Comparison of ENCODE assay signal across 16 mouse cellular contexts in the genomic region with DNA sequence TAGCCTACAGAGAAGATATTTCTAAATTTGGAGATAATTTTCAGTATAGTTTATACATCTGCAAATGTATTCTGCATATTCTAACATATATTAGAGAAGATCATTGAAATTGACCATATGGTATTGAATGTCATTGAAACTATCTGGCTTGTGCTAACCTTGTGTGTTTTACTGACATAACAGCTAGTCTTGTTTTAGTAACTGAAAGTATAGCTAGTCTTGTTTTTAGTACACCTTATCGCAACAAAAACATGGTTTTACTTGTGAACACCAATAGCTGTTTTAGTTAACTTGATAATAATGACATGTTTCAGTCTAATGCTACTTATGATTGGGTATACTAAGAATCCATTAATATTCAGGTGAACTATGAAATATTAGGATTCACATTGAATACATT.
"Had no signal": no experiment of that assay in that cellular context is flagged by ENCODE, and none has a peak within 500 bp of the region (broad histone marks: within the 10 kb centered on the region; RNA-seq: fewer than 3 reads in every experiment).

No protein-coding gene starts in this region.

- H3K36me3 ChIP-seq: neural tube, embryonic 12.5 days; stomach, embryonic 15.5 days had no signal

- DNase-seq: retina, postnatal 1 day; right cerebral cortex, postnatal 14 days; right cerebral cortex, postnatal 25 days; right cerebral cortex, postnatal 4 days; spleen, adult 18-20 months; thymus, adult 18-20 months; thymus, adult 2 months; thymus, postnatal 14 days; thymus, postnatal 25 days; thymus, postnatal 36 days; thymus, postnatal 4 days had no signal

- H3K4me2 ChIP-seq: neural tube, embryonic 12.5 days; neural tube, embryonic 13.5 days; neural tube, embryonic 15.5 days; stomach, embryonic 15.5 days had no signal

- H3K4me1 ChIP-seq: neural tube, embryonic 12.5 days; neural tube, embryonic 15.5 days; stomach, embryonic 15.5 days had no signal

- H3K4me3 ChIP-seq: neural tube, embryonic 12.5 days; neural tube, embryonic 13.5 days; neural tube, embryonic 15.5 days; stomach, embryonic 15.5 days had no signal

- H3K27ac ChIP-seq: neural tube, embryonic 12.5 days; neural tube, embryonic 13.5 days; neural tube, embryonic 15.5 days; stomach, embryonic 15.5 days; stomach, postnatal 0 days had no signal

- H3K9ac ChIP-seq: neural tube, embryonic 12.5 days; neural tube, embryonic 13.5 days; neural tube, embryonic 15.5 days; stomach, embryonic 15.5 days had no signal

- H3K9me3 ChIP-seq: neural tube, embryonic 12.5 days; neural tube, embryonic 13.5 days; neural tube, embryonic 15.5 days; stomach, embryonic 15.5 days had no signal

- H3K27me3 ChIP-seq: neural tube, embryonic 12.5 days; neural tube, embryonic 13.5 days; neural tube, embryonic 15.5 days; stomach, embryonic 15.5 days had no signal
